Mouse (Mus musculus) liver, adult 2 months (tissue): Measurements from ENCODE around the gene Lmbr1l. TPM values are rescaled to one million over a fixed set of nuclear protein-coding genes. Genes with fewer than 3 reads are reported as not detected.
"Not testable (repeated sequence)": the region's sequence is repeated elsewhere in the genome, so short reads cannot be mapped to it uniquely, and the experiment has no call there.

ENCODE experiments used
- DNase-seq: peaks from one replicate; pipeline ENCODE4 v3.0.0-alpha.2; 2011; ENCODE audit warnings: low read depth, low spot score; ENCODE audit errors: extremely low read depth
- H3K27ac ChIP-seq: fragments of 200-500 bp; replicated peaks from 2 replicates; pipeline ENCODE4 v1.5.1; 2012; ENCODE audit warnings: low read depth, mild to moderate bottlenecking, control low read depth, inconsistent platforms, low read length; ENCODE audit not compliant: insufficient read depth
- H3K27me3 ChIP-seq: fragments of 200-500 bp; 2 replicates; pipeline ENCODE4 v1.6.1; 2012; ENCODE audit warnings: mild to moderate bottlenecking, moderate library complexity, low read length, inconsistent platforms; ENCODE audit not compliant: control insufficient read depth, insufficient read depth
- H3K36me3 ChIP-seq: fragments of 200-500 bp; 2 replicates; pipeline ENCODE4 v1.6.1; 2012; ENCODE audit warnings: low read length, inconsistent platforms; ENCODE audit not compliant: control insufficient read depth, insufficient read depth
- H3K4me1 ChIP-seq: fragments of 200-500 bp; 2 replicates; pipeline ENCODE4 v1.6.1; 2011; ENCODE audit warnings: low read length; ENCODE audit not compliant: control insufficient read depth, insufficient read depth
- H3K4me3 ChIP-seq: fragments of 200-500 bp; 2 replicates; pipeline ENCODE4 v1.5.1; 2011; ENCODE audit warnings: low read depth, mild to moderate bottlenecking, control low read depth, low read length, moderate library complexity; ENCODE audit not compliant: insufficient read depth
- H3K79me2 ChIP-seq: fragments of 200-500 bp; 2 replicates; pipeline ENCODE4 v1.6.1; 2012; ENCODE audit warnings: inconsistent platforms, mild to moderate bottlenecking, low read length, moderate library complexity; ENCODE audit not compliant: control insufficient read depth, insufficient read depth
- H3K9ac ChIP-seq: fragments of 200-500 bp; 2 replicates; pipeline ENCODE4 v1.6.1; 2012; ENCODE audit warnings: low read depth, mild to moderate bottlenecking, control low read depth, inconsistent platforms, low read length
- CTCF ChIP-seq: fragments of 200-500 bp; IDR thresholded peaks from 2 replicates; pipeline ENCODE4 v1.5.1; 2011; ENCODE audit warnings: low read depth, low read length, control low read depth
- POLR2A ChIP-seq: fragments of 200-500 bp; IDR thresholded peaks from 2 replicates; pipeline ENCODE4 v1.6.1; 2011; ENCODE audit warnings: low read length, control low read depth; ENCODE audit not compliant: insufficient read depth; ENCODE audit errors: extremely low read depth
- WGBS: fragments of 180-500 bp; shearing (Covaris S2); methylation state at CpG from one replicate; pipeline ENCODE4 v1.1.7; 2018; 5-methylcytosine and 5-hydroxymethylcytosine counted together
- polyA plus RNA-seq: library from polyadenylated mRNA; depleted of rRNA; stranded (reverse); fragments of >200 nt; gene quantifications from 2 replicates; pipeline ENCODE4 v1.2.3, GENCODE M21; 2012
- total RNA-seq: library from RNA; depleted of rRNA; stranded (reverse); fragments of >200 nt; gene quantifications from 2 replicates; pipeline ENCODE4 v1.2.3, GENCODE M21; 2014

Gene Lmbr1l
- total and polyA plus RNA-seq, 2 experiments: 24.3 to 32.4 TPM

GRCm38 (mm10) chr15:98922581-98922980 is 4.5 kb upstream of the Lmbr1l start:
- peak; percentile 96 for DNase-seq
- WGBS: 13% methylated on average over 3 of the region's 3 CpGs
- H3K27ac ChIP-seq: peak overlapping the region; percentile 76
- H3K9ac ChIP-seq: no peak overlapping the region
- H3K36me3 ChIP-seq: no peaks in the 10 kb centered on the region
- no peak for TF ChIP-seq CTCF
- no peak for TF ChIP-seq POLR2A
- H3K27me3 ChIP-seq: no peaks in the 10 kb centered on the region
- H3K4me3 ChIP-seq: no peak overlapping the region
- no peaks in the 10 kb centered on the region for H3K79me2 ChIP-seq
- H3K4me1 ChIP-seq: peaks cover 13% of the 10 kb centered on the region

GRCm38 (mm10) chr15:98921510-98921909 is 3.5 kb upstream of the Lmbr1l start:
- peaks cover under 1% of the 10 kb centered on the region; the same call in 1 of the 2 replicates for H3K79me2 ChIP-seq
- no peak overlapping the region for H3K9ac ChIP-seq
- H3K36me3 ChIP-seq: no peaks in the 10 kb centered on the region
- WGBS: 93% methylated on average over 5 of the region's 5 CpGs
- peaks cover 17% of the 10 kb centered on the region for H3K4me1 ChIP-seq
- no peaks in the 10 kb centered on the region for H3K27me3 ChIP-seq
- TF ChIP-seq CTCF (no peak), POLR2A (no peak)
- no peak for DNase-seq
- no peak overlapping the region for H3K4me3 ChIP-seq
- H3K27ac ChIP-seq: no peak overlapping the region

GRCm38 (mm10) chr15:98918499-98918895 is 466 bp upstream of the Lmbr1l start:
- H3K36me3 ChIP-seq, DNase-seq, H3K27me3 ChIP-seq, H3K79me2 ChIP-seq: not testable (repeated sequence)
- WGBS: 10% methylated on average over 8 of the region's 8 CpGs
- peaks cover 19% of the 10 kb centered on the region for H3K4me1 ChIP-seq
- peak overlapping the region; percentile 53 for H3K27ac ChIP-seq
- peak overlapping the region; percentile 50 for H3K4me3 ChIP-seq
- H3K9ac ChIP-seq: peak overlapping the region; percentile 57

- Histone ChIP-seq H3K27me3 (no peaks in the 10 kb centered on the region), H3K4me1 (peaks cover 12% of the 10 kb centered on the region), H3K36me3 (peaks cover 3% of the 10 kb centered on the region; the same call in 1 of the 2 replicates), H3K79me2 (peaks cover 9% of the 10 kb centered on the region; the same call in 1 of the 2 replicates), H3K9ac (peak overlapping the region; percentile 90), H3K27ac (peak overlapping the region; percentile 88), H3K4me3 (peak overlapping the region; percentile 87)
- 0% methylated on average over 14 of the region's 14 CpGs for WGBS
- TF ChIP-seq POLR2A (no peak), CTCF (no peak)
- DNase-seq: peak; percentile 46
Observed at GRCm38 (mm10) chr15:98917091-98917490, 940 bp downstream of the Lmbr1l start.

DNA sequence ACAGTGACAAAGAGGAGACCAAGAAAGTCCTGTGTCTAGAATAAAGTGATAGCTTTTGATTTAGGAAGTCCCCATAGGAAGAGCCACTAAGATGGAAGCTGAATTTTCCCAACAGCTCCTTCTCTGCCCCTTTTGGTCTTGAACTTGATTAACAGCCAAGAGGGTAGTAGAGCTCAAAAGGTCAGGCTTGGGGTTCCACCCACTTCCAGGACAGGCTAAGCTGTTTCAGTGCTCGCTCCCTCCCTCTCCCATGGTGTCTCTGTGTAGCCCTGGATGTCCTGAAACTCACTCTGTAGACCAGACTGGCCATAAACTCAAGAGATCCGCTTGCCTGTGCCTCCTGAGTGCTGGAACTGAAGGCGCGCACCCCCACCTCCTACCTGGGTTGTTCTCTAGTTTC is 2.0 kb downstream of the Lmbr1l start:
- WGBS: 66% methylated on average over 4 of the region's 4 CpGs
- peak; percentile 67 for DNase-seq
- H3K36me3 ChIP-seq: peaks cover 5% of the 10 kb centered on the region; the same call in 1 of the 2 replicates
- peaks cover 11% of the 10 kb centered on the region for H3K4me1 ChIP-seq
- no peaks in the 10 kb centered on the region for H3K27me3 ChIP-seq
- H3K27ac ChIP-seq: no peak overlapping the region
- H3K9ac ChIP-seq: no peak overlapping the region
- H3K4me3 ChIP-seq: no peak overlapping the region
- peaks cover 9% of the 10 kb centered on the region; the same call in 1 of the 2 replicates for H3K79me2 ChIP-seq
- no peak for TF ChIP-seq CTCF
- TF ChIP-seq POLR2A: no peak

DNA sequence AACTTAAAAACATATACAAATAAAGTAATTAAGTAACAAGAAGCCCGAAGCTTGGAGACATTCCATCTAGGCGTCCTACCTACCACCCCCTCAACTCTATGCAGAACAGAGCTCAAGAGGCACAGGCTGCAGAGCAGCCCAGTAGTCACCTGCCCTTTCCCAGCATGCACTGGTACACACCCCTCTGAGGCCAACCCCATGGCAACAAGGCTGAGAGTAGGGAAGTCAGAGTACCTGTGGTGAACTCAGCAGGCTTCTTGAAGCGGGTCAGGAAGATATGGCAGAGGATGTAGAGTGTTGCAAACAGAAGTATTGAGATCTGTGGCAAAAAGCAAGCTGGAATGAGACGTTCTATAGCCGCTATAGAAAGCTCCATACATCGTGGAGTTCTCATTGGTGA is 3.1 kb downstream of the Lmbr1l start:
- Histone ChIP-seq H3K27ac (no peak overlapping the region), H3K79me2 (peaks cover 9% of the 10 kb centered on the region; the same call in 1 of the 2 replicates), H3K36me3 (peaks cover 12% of the 10 kb centered on the region), H3K9ac (no peak overlapping the region), H3K27me3 (no peaks in the 10 kb centered on the region), H3K4me1 (peaks cover 11% of the 10 kb centered on the region), H3K4me3 (no peak overlapping the region)
- no peak for TF ChIP-seq CTCF
- no peak for TF ChIP-seq POLR2A
- DNase-seq: no peak
- WGBS: 98% methylated on average over 6 of the region's 6 CpGs
